Mouse (Mus musculus) stomach, embryonic 16.5 days (tissue): ENCODE data around the gene Pmp22. TPM values are rescaled to one million over a fixed set of nuclear protein-coding genes. Genes with fewer than 3 reads are reported as not detected.

Experiments used
- ATAC-seq: fragments of 200-750 bp; cut with Nextera tagmentation; 2 replicates; pipeline ENCODE4 v1.8.0; 2017; ENCODE audit warnings: moderate number of reproducible peaks, moderate TSS enrichment; ENCODE audit not compliant: insufficient read depth, low FRiP score
- H3K27ac ChIP-seq: fragments of 300-500 bp; sonication (generic); 2 replicates; pipeline ENCODE4 v1.5.1; 2014; ENCODE audit warnings: low read length
- H3K27me3 ChIP-seq: fragments of 300-500 bp; sonication (generic); 2 replicates; pipeline ENCODE4 v1.6.1; 2014; ENCODE audit warnings: low read length, control low read depth, mixed read lengths; ENCODE audit not compliant: control insufficient read depth, insufficient read depth
- H3K36me3 ChIP-seq: fragments of 300-500 bp; sonication (generic); 2 replicates; pipeline ENCODE4 v1.6.1; 2014; ENCODE audit warnings: low read length; ENCODE audit not compliant: control insufficient read depth, insufficient read depth
- H3K4me1 ChIP-seq: fragments of 300-500 bp; sonication (generic); 2 replicates; pipeline ENCODE4 v1.6.1; 2014; ENCODE audit warnings: low read length, control low read depth, mixed read lengths; ENCODE audit not compliant: control insufficient read depth, insufficient read depth
- H3K4me2 ChIP-seq: fragments of 300-500 bp; sonication (generic); 2 replicates; pipeline ENCODE4 v1.6.1; 2014; ENCODE audit warnings: low read depth, low read length, mixed read lengths
- H3K4me3 ChIP-seq: fragments of 300-500 bp; sonication (generic); replicated peaks from 2 replicates; pipeline ENCODE4 v1.5.1; 2014; ENCODE audit warnings: mild to moderate bottlenecking, low read length
- H3K9ac ChIP-seq: fragments of 300-500 bp; sonication (generic); 2 replicates; pipeline ENCODE4 v1.6.1; 2014; ENCODE audit warnings: low read length
- H3K9me3 ChIP-seq: fragments of 300-500 bp; sonication (generic); replicated peaks from 2 replicates; pipeline ENCODE4 v1.6.1; 2016; ENCODE audit warnings: low read length, control low read depth; ENCODE audit not compliant: control insufficient read depth
- WGBS: fragments of 180-500 bp; shearing (Covaris S2); extraction: QIAGEN DNeasy Blood & Tissue Kit; methylation state at CpG from one replicate; pipeline ENCODE4 v1.1.7; 2014; 5-methylcytosine and 5-hydroxymethylcytosine counted together
- polyA plus RNA-seq: library from polyadenylated mRNA; unstranded; fragments of >200 nt; fragmentation: Nextera tagmentation; extraction: Ambion mirVana; gene quantifications from 2 replicates; pipeline ENCODE4 v1.2.1, GENCODE M21; 2015

Gene Pmp22
- polyA plus RNA-seq, 1 experiment from 2014 or later: 200 TPM

DNA sequence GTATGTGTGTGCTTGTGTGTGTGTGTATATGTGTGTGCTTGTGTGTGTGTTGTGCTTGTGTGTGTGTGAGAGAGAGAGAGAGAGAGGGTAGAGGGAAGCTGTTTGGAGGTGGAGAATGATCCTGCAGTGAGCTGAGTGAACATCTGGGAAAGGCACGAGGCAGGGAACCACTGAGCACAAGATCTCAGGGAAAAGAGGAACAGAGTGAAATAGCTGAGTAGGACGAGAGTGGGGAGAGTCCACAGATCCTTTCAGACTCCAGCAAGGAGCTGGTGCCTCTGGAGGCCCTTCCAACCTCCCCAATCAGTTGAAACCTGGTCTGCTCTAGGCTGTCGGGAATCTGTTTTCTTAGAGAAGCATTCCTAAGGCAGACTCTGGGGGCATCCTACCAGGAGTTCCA lies 10.0 kb downstream of the Pmp22 start:
- no peak for ATAC-seq
- Histone ChIP-seq H3K4me1 (peaks cover 16% of the 10 kb centered on the region), H3K36me3 (no peaks in the 10 kb centered on the region), H3K27me3 (no peaks in the 10 kb centered on the region), H3K27ac (no peak overlapping the region), H3K4me2 (no peak overlapping the region), H3K9me3 (no peaks in the 10 kb centered on the region), H3K4me3 (no peak overlapping the region), H3K9ac (no peak overlapping the region)
- 48% methylated on average over 3 of the region's 3 CpGs for WGBS

DNA sequence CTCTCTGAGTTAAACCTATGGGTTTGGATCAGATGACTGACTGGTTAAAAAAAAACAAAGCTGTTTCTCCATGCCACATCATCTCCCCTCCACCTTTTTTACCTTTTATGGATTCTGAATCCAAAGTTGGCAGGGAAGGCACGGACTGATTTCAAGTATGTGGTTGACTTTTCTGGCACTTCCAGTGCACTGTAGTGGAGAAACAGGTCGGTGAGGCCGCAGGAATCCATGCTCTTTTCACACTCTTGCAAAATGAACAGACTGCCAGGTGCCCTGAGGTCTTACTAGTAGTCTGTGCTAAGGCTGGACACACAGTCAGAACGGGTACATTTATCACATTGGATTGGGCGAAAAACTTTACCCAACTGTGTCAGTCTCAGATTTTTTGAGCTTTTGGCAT lies 13.5 kb downstream of the Pmp22 start:
- Histone ChIP-seq H3K9ac (no peak overlapping the region), H3K27me3 (no peaks in the 10 kb centered on the region), H3K4me3 (no peak overlapping the region), H3K27ac (no peak overlapping the region), H3K36me3 (peaks cover 2% of the 10 kb centered on the region; the same call in 1 of the 2 replicates), H3K9me3 (no peaks in the 10 kb centered on the region), H3K4me2 (no peak overlapping the region), H3K4me1 (no peaks in the 10 kb centered on the region)
- no peak for ATAC-seq
- 89% methylated on average over 5 of the region's 5 CpGs for WGBS

GRCm38 (mm10) chr11:63142816-63143215 lies 14.0 kb downstream of the Pmp22 start:
- Histone ChIP-seq H3K27ac (no peak overlapping the region), H3K4me2 (no peak overlapping the region), H3K36me3 (peaks cover 2% of the 10 kb centered on the region; the same call in 1 of the 2 replicates), H3K4me1 (no peaks in the 10 kb centered on the region), H3K4me3 (no peak overlapping the region), H3K9me3 (no peaks in the 10 kb centered on the region), H3K9ac (no peak overlapping the region), H3K27me3 (no peaks in the 10 kb centered on the region)
- no peak for ATAC-seq
- WGBS: 78% methylated on average over 4 of the region's 4 CpGs

DNA sequence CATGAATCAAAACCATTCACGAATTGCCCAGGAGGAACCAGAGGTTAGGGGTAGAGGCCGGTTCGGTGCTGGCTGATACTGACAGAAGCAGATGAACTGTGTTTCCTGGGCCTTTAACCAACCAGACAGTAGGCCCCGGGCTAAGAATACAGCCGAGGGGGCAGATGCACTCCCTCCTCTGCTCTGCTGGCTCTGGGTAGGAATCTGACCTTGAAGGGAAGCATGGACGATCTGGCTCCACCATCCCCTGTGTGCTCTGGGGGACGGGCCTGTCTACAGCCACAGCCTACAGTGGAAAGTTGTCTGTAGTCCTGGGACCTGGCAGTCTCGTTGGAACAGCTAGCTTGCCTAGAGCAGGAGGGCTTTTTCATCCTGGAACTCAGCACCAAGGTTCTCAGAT lies 14.7 kb downstream of the Pmp22 start:
- WGBS: 75% methylated on average over 8 of the region's 8 CpGs
- peaks cover 2% of the 10 kb centered on the region; the same call in 1 of the 2 replicates for H3K36me3 ChIP-seq
- H3K27ac ChIP-seq: no peak overlapping the region
- no peak overlapping the region for H3K4me2 ChIP-seq
- no peaks in the 10 kb centered on the region for H3K9me3 ChIP-seq
- H3K4me3 ChIP-seq: no peak overlapping the region
- H3K9ac ChIP-seq: no peak overlapping the region
- no peaks in the 10 kb centered on the region for H3K27me3 ChIP-seq
- no peak for ATAC-seq
- no peaks in the 10 kb centered on the region for H3K4me1 ChIP-seq

GRCm38 (mm10) chr11:63146601-63147000 lies 17.8 kb downstream of the Pmp22 start:
- Histone ChIP-seq H3K9ac (no peak overlapping the region), H3K4me3 (no peak overlapping the region), H3K4me1 (no peaks in the 10 kb centered on the region), H3K27me3 (no peaks in the 10 kb centered on the region), H3K36me3 (peaks cover 2% of the 10 kb centered on the region; the same call in 1 of the 2 replicates), H3K9me3 (no peaks in the 10 kb centered on the region), H3K4me2 (no peak overlapping the region), H3K27ac (no peak overlapping the region)
- no peak for ATAC-seq
- 81% methylated on average over 7 of the region's 7 CpGs for WGBS

- no peak overlapping the region for H3K9ac ChIP-seq
- H3K4me1 ChIP-seq: no peaks in the 10 kb centered on the region
- no peaks in the 10 kb centered on the region for H3K27me3 ChIP-seq
- 81% methylated on average over 3 of the region's 3 CpGs for WGBS
- H3K36me3 ChIP-seq: peaks cover 2% of the 10 kb centered on the region; the same call in 1 of the 2 replicates
- H3K9me3 ChIP-seq: no peaks in the 10 kb centered on the region
- H3K4me2 ChIP-seq: no peak overlapping the region
- ATAC-seq: no peak
- no peak overlapping the region for H3K4me3 ChIP-seq
- no peak overlapping the region for H3K27ac ChIP-seq
Measured at GRCm38 (mm10) chr11:63148276-63148675, 19.5 kb downstream of the Pmp22 start.

DNA sequence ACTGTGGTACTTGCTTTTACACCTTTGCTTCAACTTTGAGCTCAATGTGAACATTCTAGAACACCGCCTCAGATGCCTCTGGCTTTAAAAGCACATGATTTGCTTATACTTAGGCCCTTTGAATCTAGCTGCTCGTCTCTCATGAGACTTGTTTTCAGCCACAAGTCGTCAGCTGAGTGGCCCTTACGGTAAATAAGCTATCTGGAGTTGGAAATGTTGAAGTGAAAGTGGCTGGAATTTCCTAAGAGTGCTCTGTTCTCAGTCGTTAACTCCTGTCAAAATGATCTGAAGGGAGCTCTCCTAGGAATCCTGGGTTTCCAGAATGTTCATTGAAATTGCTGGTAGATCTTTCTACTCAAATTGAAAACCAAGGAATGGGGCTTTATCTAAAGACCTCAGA lies 23.1 kb downstream of the Pmp22 start:
- Histone ChIP-seq H3K4me3 (no peak overlapping the region), H3K27ac (no peak overlapping the region), H3K4me2 (no peak overlapping the region), H3K9ac (no peak overlapping the region), H3K27me3 (no peaks in the 10 kb centered on the region), H3K4me1 (no peaks in the 10 kb centered on the region), H3K36me3 (0 out of 2 replicates have a peak, but pooled peaks cover 11% of the 10 kb centered on the region), H3K9me3 (no peaks in the 10 kb centered on the region)
- WGBS: 70% methylated on average over 5 of the region's 5 CpGs
- ATAC-seq: no peak

DNA sequence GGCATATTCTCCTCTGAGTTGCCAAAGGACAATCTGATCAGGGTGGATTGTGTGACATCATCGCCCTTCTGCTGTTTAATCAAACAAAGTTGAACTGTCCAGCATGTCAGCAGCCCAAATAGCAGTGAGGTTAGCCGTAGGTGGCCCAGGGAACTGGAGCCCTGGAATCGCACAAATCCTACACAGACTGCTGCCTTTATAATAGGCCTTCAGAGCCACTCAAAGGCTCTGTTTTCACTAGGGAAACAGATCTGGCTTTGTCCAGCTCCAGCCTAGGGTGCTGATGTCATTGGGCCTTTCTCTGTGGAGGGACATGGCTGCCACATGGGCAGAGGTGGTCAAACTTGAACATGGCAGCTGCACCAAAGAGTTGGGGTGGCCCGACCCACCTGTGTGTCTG lies 28.3 kb downstream of the Pmp22 start:
- no peak for ATAC-seq
- WGBS: 85% methylated on average over 4 of the region's 4 CpGs

DNA sequence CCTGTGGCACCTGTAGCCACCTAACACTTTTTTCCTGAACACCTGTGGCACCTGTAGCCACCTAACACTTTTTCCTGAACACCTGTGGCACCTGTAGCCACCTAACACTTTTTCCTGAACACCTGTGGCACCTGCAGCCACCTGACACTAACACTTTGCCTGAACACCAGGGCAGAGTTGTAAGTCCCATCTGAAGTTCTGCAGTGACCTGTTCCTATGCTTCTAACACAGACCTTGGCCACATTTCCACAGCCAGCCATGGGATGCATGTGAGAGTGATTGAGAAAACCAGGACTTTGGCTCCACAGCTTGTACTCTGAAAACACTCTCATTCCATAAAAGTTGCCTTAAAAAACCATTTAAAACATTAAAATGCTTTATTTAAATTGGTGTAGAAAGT lies 32.1 kb downstream of the Pmp22 start:
- no peaks in the 10 kb centered on the region for H3K9me3 ChIP-seq
- ATAC-seq: no peak
- no peak overlapping the region for H3K9ac ChIP-seq
- H3K4me3 ChIP-seq: no peak overlapping the region
- H3K27ac ChIP-seq: no peak overlapping the region
- H3K4me2 ChIP-seq: no peak overlapping the region
- no peaks in the 10 kb centered on the region for H3K36me3 ChIP-seq
- no peaks in the 10 kb centered on the region for H3K4me1 ChIP-seq
- no peaks in the 10 kb centered on the region for H3K27me3 ChIP-seq

More for the DNA sequence above, 28.3 kb downstream of the Pmp22 start:
- 0 out of 2 replicates have a peak, but pooled peaks cover 11% of the 10 kb centered on the region for H3K36me3 ChIP-seq
- no peaks in the 10 kb centered on the region for H3K27me3 ChIP-seq
- H3K4me2 ChIP-seq: no peak overlapping the region
- H3K27ac ChIP-seq: no peak overlapping the region
- H3K9me3 ChIP-seq: no peaks in the 10 kb centered on the region
- H3K9ac ChIP-seq: no peak overlapping the region
- no peak overlapping the region for H3K4me3 ChIP-seq
- H3K4me1 ChIP-seq: no peaks in the 10 kb centered on the region

GRCm38 (mm10) chr11:63162806-63163205 lies 34.0 kb downstream of the Pmp22 start:
- no peaks in the 10 kb centered on the region for H3K36me3 ChIP-seq
- H3K9ac ChIP-seq: no peak overlapping the region
- no peak overlapping the region for H3K27ac ChIP-seq
- 77% methylated on average over 2 of the region's 2 CpGs for WGBS
- H3K4me3 ChIP-seq: no peak overlapping the region
- no peak for ATAC-seq
- H3K4me2 ChIP-seq: no peak overlapping the region
- H3K9me3 ChIP-seq: no peaks in the 10 kb centered on the region
- no peaks in the 10 kb centered on the region for H3K4me1 ChIP-seq
- no peaks in the 10 kb centered on the region for H3K27me3 ChIP-seq
